Mouse (Mus musculus): Measurements from ENCODE around the gene Rpl7a.

GRCm38 (mm10) chr2:26905936-26906335, 4.6 kb upstream of the Rpl7a start:
- TF ChIP-seq CTCF (IDR thresholded peaks at IDR 0.05; ENCODE audit: control insufficient read depth, insufficient read depth, insufficient replicate concordance, low read depth, low read length) (no peak), POLR2A (IDR thresholded peaks at IDR 0.05; ENCODE audit: control insufficient read depth, low read depth, low read length) (no peak)

Measured in testis, adult 2 months (tissue).